Mouse (Mus musculus): ENCODE data around the gene Rbm47. TPM values are rescaled to one million over a fixed set of nuclear protein-coding genes. Genes with fewer than 3 reads are reported as not detected.
A peak's percentile ranks its signal among the peaks of the same experiment; 100 is the strongest.

The Rbm47 gene
- polyA plus RNA-seq, 1 experiment from 2014 or later = 18.8 TPM

GRCm38 (mm10) chr5:66114208-66114607, 58.7 kb downstream of the Rbm47 start:
- H3K4me1 ChIP-seq (ENCODE audit: insufficient read depth) = no peaks in the 10 kb centered on the region
- H3K9ac ChIP-seq = no peak overlapping the region
- ATAC-seq (ENCODE audit: insufficient read depth) (peak; percentile 87), DNase-seq (peak; percentile 75)
- no peaks in the 10 kb centered on the region for H3K27me3 ChIP-seq (ENCODE audit: insufficient read depth, low read length)
- H3K36me3 ChIP-seq (ENCODE audit: insufficient read depth) = no peaks in the 10 kb centered on the region
- peak overlapping the region; percentile 84 for H3K27ac ChIP-seq (ENCODE audit: low read depth)
- no peak for TF ChIP-seq CTCF (IDR thresholded peaks at IDR 0.05; ENCODE audit: low read depth)
- peak overlapping the region; percentile 27 for H3K4me2 ChIP-seq
- H3K9me3 ChIP-seq (ENCODE audit: low read depth, low read length) = no peaks in the 10 kb centered on the region
- H3K4me3 ChIP-seq (ENCODE audit: low read depth, low read length) = no peak overlapping the region
- 54% methylated on average over 6 of the region's 6 CpGs for WGBS

GRCm38 (mm10) chr5:66112059-66112458, 60.9 kb downstream of the Rbm47 start:
- Histone ChIP-seq H3K9ac (no peak overlapping the region), H3K27me3 (ENCODE audit: insufficient read depth, low read length) (no peaks in the 10 kb centered on the region), H3K4me2 (no peak overlapping the region), H3K36me3 (ENCODE audit: insufficient read depth) (no peaks in the 10 kb centered on the region), H3K9me3 (ENCODE audit: low read depth, low read length) (no peaks in the 10 kb centered on the region), H3K27ac (ENCODE audit: low read depth) (0 out of 2 replicates have a peak overlapping the region, but pooled peaks have one; percentile 22), H3K4me3 (ENCODE audit: low read depth, low read length) (no peak overlapping the region), H3K4me1 (ENCODE audit: insufficient read depth) (no peaks in the 10 kb centered on the region)
- WGBS = 44% methylated on average over 8 of the region's 8 CpGs
- peak; percentile 42; the same call in 1 of the 2 replicates for ATAC-seq (ENCODE audit: insufficient read depth)
- peak; percentile 42 for DNase-seq
- TF ChIP-seq CTCF (IDR thresholded peaks at IDR 0.05; ENCODE audit: low read depth) = no peak

- no peak overlapping the region for H3K27ac ChIP-seq (ENCODE audit: low read depth)
- TF ChIP-seq CTCF (IDR thresholded peaks at IDR 0.05; ENCODE audit: low read depth) = no peak
- H3K4me3 ChIP-seq (ENCODE audit: low read depth, low read length) = no peak overlapping the region
- no peaks in the 10 kb centered on the region for H3K9me3 ChIP-seq (ENCODE audit: low read depth, low read length)
- H3K27me3 ChIP-seq (ENCODE audit: insufficient read depth, low read length) = no peaks in the 10 kb centered on the region
- H3K4me2 ChIP-seq = no peak overlapping the region
- H3K36me3 ChIP-seq (ENCODE audit: insufficient read depth) = no peaks in the 10 kb centered on the region
- DNase-seq (no peak), ATAC-seq (ENCODE audit: insufficient read depth) (no peak)
- 82% methylated on average over 9 of the region's 9 CpGs for WGBS
- no peak overlapping the region for H3K9ac ChIP-seq
- H3K4me1 ChIP-seq (ENCODE audit: insufficient read depth) = no peaks in the 10 kb centered on the region
Measured at GRCm38 (mm10) chr5:66106372-66106771, 66.5 kb downstream of the Rbm47 start.

GRCm38 (mm10) chr5:66105946-66106345, 67.0 kb downstream of the Rbm47 start:
- TF ChIP-seq CTCF (IDR thresholded peaks at IDR 0.05; ENCODE audit: low read depth) = no peak
- H3K27me3 ChIP-seq (ENCODE audit: insufficient read depth, low read length) = no peaks in the 10 kb centered on the region
- ATAC-seq (ENCODE audit: insufficient read depth) (no peak), DNase-seq (peak; percentile 48)
- no peaks in the 10 kb centered on the region for H3K4me1 ChIP-seq (ENCODE audit: insufficient read depth)
- H3K9ac ChIP-seq = no peak overlapping the region
- no peaks in the 10 kb centered on the region for H3K36me3 ChIP-seq (ENCODE audit: insufficient read depth)
- no peak overlapping the region for H3K27ac ChIP-seq (ENCODE audit: low read depth)
- H3K4me3 ChIP-seq (ENCODE audit: low read depth, low read length) = no peak overlapping the region
- no peaks in the 10 kb centered on the region for H3K9me3 ChIP-seq (ENCODE audit: low read depth, low read length)
- 59% methylated on average over 7 of the region's 7 CpGs for whole genome bisulfite sequencing
- no peak overlapping the region for H3K4me2 ChIP-seq

GRCm38 (mm10) chr5:66105366-66105765, 67.6 kb downstream of the Rbm47 start:
- no peak overlapping the region for H3K4me2 ChIP-seq
- no peaks in the 10 kb centered on the region for H3K27me3 ChIP-seq (ENCODE audit: insufficient read depth, low read length)
- no peaks in the 10 kb centered on the region for H3K4me1 ChIP-seq (ENCODE audit: insufficient read depth)
- no peak overlapping the region for H3K4me3 ChIP-seq (ENCODE audit: low read depth, low read length)
- H3K9ac ChIP-seq = no peak overlapping the region
- no peaks in the 10 kb centered on the region for H3K9me3 ChIP-seq (ENCODE audit: low read depth, low read length)
- 81% methylated on average over 3 of the region's 3 CpGs for WGBS
- DNase-seq (no peak), ATAC-seq (ENCODE audit: insufficient read depth) (no peak)
- H3K27ac ChIP-seq (ENCODE audit: low read depth) = no peak overlapping the region
- H3K36me3 ChIP-seq (ENCODE audit: insufficient read depth) = no peaks in the 10 kb centered on the region
- TF ChIP-seq CTCF (IDR thresholded peaks at IDR 0.05; ENCODE audit: low read depth) = no peak

- no peak for DNase-seq
- H3K27ac ChIP-seq (ENCODE audit: low read depth) = no peak overlapping the region; the same call in 1 of the 2 replicates
- H3K9ac ChIP-seq = no peak overlapping the region
- no peaks in the 10 kb centered on the region for H3K9me3 ChIP-seq (ENCODE audit: low read depth, low read length)
- 52% methylated on average over 5 of the region's 5 CpGs for WGBS
- no peak for ATAC-seq (ENCODE audit: insufficient read depth)
- no peaks in the 10 kb centered on the region for H3K27me3 ChIP-seq (ENCODE audit: insufficient read depth, low read length)
- H3K4me1 ChIP-seq (ENCODE audit: insufficient read depth) = no peaks in the 10 kb centered on the region
- H3K4me3 ChIP-seq (ENCODE audit: low read depth, low read length) = no peak overlapping the region
- no peak for TF ChIP-seq CTCF (IDR thresholded peaks at IDR 0.05; ENCODE audit: low read depth)
- H3K4me2 ChIP-seq = no peak overlapping the region
- H3K36me3 ChIP-seq (ENCODE audit: insufficient read depth) = no peaks in the 10 kb centered on the region
Measured at GRCm38 (mm10) chr5:66103386-66103785, 69.5 kb downstream of the Rbm47 start.

GRCm38 (mm10) chr5:66102821-66103220, 70.1 kb downstream of the Rbm47 start:
- WGBS = 87% methylated on average over 3 of the region's 3 CpGs
- no peak for ATAC-seq (ENCODE audit: insufficient read depth)

GRCm38 (mm10) chr5:66101577-66101976, 71.3 kb downstream of the Rbm47 start:
- DNase-seq = no peak

More at GRCm38 (mm10) chr5:66102821-66103220, 70.1 kb downstream of the Rbm47 start:
- H3K4me2 ChIP-seq = no peak overlapping the region
- no peak overlapping the region; the same call in 1 of the 2 replicates for H3K27ac ChIP-seq (ENCODE audit: low read depth)
- H3K36me3 ChIP-seq (ENCODE audit: insufficient read depth) = no peaks in the 10 kb centered on the region
- H3K4me3 ChIP-seq (ENCODE audit: low read depth, low read length) = no peak overlapping the region
- H3K4me1 ChIP-seq (ENCODE audit: insufficient read depth) = no peaks in the 10 kb centered on the region
- H3K9ac ChIP-seq = no peak overlapping the region
- DNase-seq = no peak
- no peaks in the 10 kb centered on the region for H3K9me3 ChIP-seq (ENCODE audit: low read depth, low read length)
- no peaks in the 10 kb centered on the region for H3K27me3 ChIP-seq (ENCODE audit: insufficient read depth, low read length)
- TF ChIP-seq CTCF (IDR thresholded peaks at IDR 0.05; ENCODE audit: low read depth) = no peak

More at GRCm38 (mm10) chr5:66101577-66101976, 71.3 kb downstream of the Rbm47 start:
- Histone ChIP-seq H3K4me3 (ENCODE audit: low read depth, low read length) (no peak overlapping the region), H3K4me1 (ENCODE audit: insufficient read depth) (no peaks in the 10 kb centered on the region), H3K27me3 (ENCODE audit: insufficient read depth, low read length) (no peaks in the 10 kb centered on the region), H3K27ac (ENCODE audit: low read depth) (no peak overlapping the region), H3K9ac (no peak overlapping the region), H3K4me2 (no peak overlapping the region), H3K9me3 (ENCODE audit: low read depth, low read length) (no peaks in the 10 kb centered on the region), H3K36me3 (ENCODE audit: insufficient read depth) (no peaks in the 10 kb centered on the region)
- TF ChIP-seq CTCF (IDR thresholded peaks at IDR 0.05; ENCODE audit: low read depth) = peak; percentile 45; the same call in 1 of the 2 replicates
- ATAC-seq (ENCODE audit: insufficient read depth) = no peak
- WGBS = 55% methylated on average over 3 of the region's 3 CpGs

Measured in lung, embryonic 14.5 days (tissue).